Comparison of ENCODE assay signal across 9 mouse cellular contexts in the genomic region with DNA sequence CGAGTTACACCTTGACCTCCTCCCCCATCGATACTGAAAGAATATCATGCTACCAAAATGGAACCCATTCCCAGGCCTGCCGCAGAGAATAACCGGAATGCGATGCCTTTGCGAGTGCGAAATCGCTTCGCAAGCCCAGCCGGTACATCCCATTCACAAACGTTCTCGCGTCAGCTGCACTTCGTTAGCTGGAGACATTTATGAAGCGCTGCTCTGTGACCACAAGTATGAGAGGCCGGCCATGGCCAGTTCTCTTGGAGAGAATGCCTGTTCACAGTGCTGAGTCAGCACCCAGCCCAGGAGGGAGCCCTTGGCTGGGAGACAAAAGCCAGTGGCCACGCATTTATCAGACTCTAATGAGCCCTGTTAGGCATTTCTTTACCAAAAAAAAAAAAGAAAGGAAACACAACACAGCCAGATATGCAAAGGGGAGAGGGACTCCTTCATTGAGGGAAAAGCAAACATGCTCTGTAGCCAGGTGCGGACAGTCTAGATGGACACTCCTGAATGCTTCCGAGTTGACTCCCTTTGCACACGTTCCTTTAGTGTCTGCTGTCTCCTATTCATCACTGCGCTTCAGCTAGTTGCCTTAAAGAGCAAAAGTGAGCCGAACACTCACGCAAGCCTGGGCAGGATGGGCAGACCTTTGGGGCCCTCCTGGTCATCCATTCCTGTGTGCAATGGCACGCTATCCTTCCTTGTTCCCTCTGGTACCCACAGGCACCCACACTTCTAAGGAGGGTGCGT.
A peak's percentile ranks its signal among the peaks of the same experiment; 100 is the strongest.
DNase-seq lines count a peak whose midpoint lies in the region; ATAC-seq lines count a peak whose summit lies in the region.
"Had no signal": no experiment of that assay in that cellular context is flagged by ENCODE, and none has a peak within 500 bp of the region (broad histone marks: within the 10 kb centered on the region; RNA-seq: fewer than 3 reads in every experiment).

No protein-coding gene starts in this region.

- no peaks in the 10 kb centered on the region for H3K36me3 ChIP-seq in embryonic facial prominence, embryonic 13.5 days
- no peaks in the 10 kb centered on the region for H3K36me3 ChIP-seq in hindbrain, embryonic 16.5 days (ENCODE audit: control insufficient read depth, insufficient read depth, low read length)
- H3K36me3 ChIP-seq in lung, embryonic 15.5 days: no peaks in the 10 kb centered on the region
- no peaks in the 10 kb centered on the region for H3K36me3 ChIP-seq in stomach, embryonic 15.5 days
- H3K36me3 ChIP-seq: heart, embryonic 15.5 days had no signal

- peaks cover 61% of the 10 kb centered on the region for H3K4me1 ChIP-seq in embryonic facial prominence, embryonic 13.5 days
- H3K4me1 ChIP-seq in hindbrain, embryonic 16.5 days (ENCODE audit: control insufficient read depth, insufficient read depth, low read depth, low read length): peaks cover 10% of the 10 kb centered on the region
- H3K4me1 ChIP-seq in lung, embryonic 15.5 days: peaks cover 32% of the 10 kb centered on the region
- H3K4me1 ChIP-seq in stomach, embryonic 15.5 days: peaks cover 13% of the 10 kb centered on the region

- H3K4me3 ChIP-seq in embryonic facial prominence, embryonic 13.5 days: no peak overlapping the region
- H3K4me3 ChIP-seq in hindbrain, embryonic 16.5 days (ENCODE audit: low read length): no peak overlapping the region
- no peak overlapping the region for H3K4me3 ChIP-seq in lung, embryonic 15.5 days
- H3K4me3 ChIP-seq in stomach, embryonic 15.5 days (replicated peaks): no peak overlapping the region
- H3K4me3 ChIP-seq: heart, embryonic 15.5 days had no signal

- intact Hi-C loops in left cerebral cortex, postnatal 10 days (cut with DNase I): no loop called here

- peaks cover 3% of the 10 kb centered on the region; the same call in 1 of the 2 replicates for H3K27me3 ChIP-seq in embryonic facial prominence, embryonic 13.5 days
- no peaks in the 10 kb centered on the region for H3K27me3 ChIP-seq in hindbrain, embryonic 16.5 days (replicated peaks; ENCODE audit: control insufficient read depth, insufficient read depth, low read length)
- H3K27me3 ChIP-seq in lung, embryonic 15.5 days: peaks cover 9% of the 10 kb centered on the region; the same call in 1 of the 2 replicates
- no peaks in the 10 kb centered on the region for H3K27me3 ChIP-seq in stomach, embryonic 15.5 days (replicated peaks)

- H3K27ac ChIP-seq in embryonic facial prominence, embryonic 13.5 days: peak overlapping the region; percentile 51; the same call in 1 of the 2 replicates
- no peak overlapping the region for H3K27ac ChIP-seq in hindbrain, embryonic 16.5 days (ENCODE audit: low read depth, low read length)
- peak overlapping the region; percentile 57; the same call in 1 of the 2 replicates for H3K27ac ChIP-seq in lung, embryonic 15.5 days
- peak overlapping the region; percentile 16; the same call in 1 of the 2 replicates for H3K27ac ChIP-seq in stomach, embryonic 15.5 days
- H3K27ac ChIP-seq: heart, embryonic 15.5 days had no signal

- peak; percentile 13 to 57 for DNase-seq in left cerebral cortex, postnatal 10 days (ENCODE audit: extremely low spot score in 1 of 2, low spot score in 2 of 2)
- DNase-seq in left cerebral cortex, adult 18-20 months (ENCODE audit: low spot score in 2 of 2): no peak
- no peak for DNase-seq in cerebellum, adult 8-10 months
- no peak for DNase-seq in spleen, postnatal 10 days (ENCODE audit: low spot score in 2 of 2)

- ATAC-seq in embryonic facial prominence, embryonic 13.5 days (ENCODE audit: insufficient number of reproducible peaks, insufficient read depth, low FRiP score, low TSS enrichment, low read depth): no peak
- peak; percentile 59; the same call in 1 of the 2 replicates for ATAC-seq in hindbrain, embryonic 16.5 days
- peak; percentile 82 for ATAC-seq in lung, embryonic 15.5 days (ENCODE audit: borderline replicate concordance, extremely low read depth, low FRiP score, low TSS enrichment)
- peak; percentile 53; the same call in 1 of the 2 replicates for ATAC-seq in stomach, embryonic 15.5 days (ENCODE audit: insufficient read depth, low FRiP score, low read depth)

- H3K9ac ChIP-seq in embryonic facial prominence, embryonic 13.5 days: no peak overlapping the region
- no peak overlapping the region for H3K9ac ChIP-seq in hindbrain, embryonic 16.5 days (ENCODE audit: low read depth, low read length)
- H3K9ac ChIP-seq in lung, embryonic 15.5 days: no peak overlapping the region
- no peak overlapping the region for H3K9ac ChIP-seq in stomach, embryonic 15.5 days
- H3K9ac ChIP-seq: heart, embryonic 15.5 days had no signal

- H3K4me2 ChIP-seq in embryonic facial prominence, embryonic 13.5 days: peak overlapping the region; percentile 27
- H3K4me2 ChIP-seq in hindbrain, embryonic 16.5 days (ENCODE audit: low read length): peak overlapping the region; percentile 14; the same call in 1 of the 2 replicates
- H3K4me2 ChIP-seq in lung, embryonic 15.5 days: peak overlapping the region; percentile 5; the same call in 1 of the 2 replicates
- no peak overlapping the region for H3K4me2 ChIP-seq in stomach, embryonic 15.5 days
- H3K4me2 ChIP-seq: heart, embryonic 15.5 days had no signal

- WGBS in embryonic facial prominence, embryonic 13.5 days: 39% methylated on average over 25 of the region's 25 CpGs
- 38% methylated on average over 25 of the region's 25 CpGs for WGBS in hindbrain, embryonic 16.5 days
- WGBS in lung, embryonic 15.5 days: 38% methylated on average over 25 of the region's 25 CpGs
- 51% methylated on average over 25 of the region's 25 CpGs for WGBS in stomach, embryonic 15.5 days

- H3K9me3 ChIP-seq in embryonic facial prominence, embryonic 13.5 days: no peaks in the 10 kb centered on the region
- H3K9me3 ChIP-seq in hindbrain, embryonic 16.5 days (ENCODE audit: control insufficient read depth, low read length): no peaks in the 10 kb centered on the region
- H3K9me3 ChIP-seq in lung, embryonic 15.5 days: no peaks in the 10 kb centered on the region
- no peaks in the 10 kb centered on the region for H3K9me3 ChIP-seq in stomach, embryonic 15.5 days
- H3K9me3 ChIP-seq: heart, embryonic 15.5 days had no signal

Comparison
In these comparisons a context has a peak if more than half of its experiments do, and no peak if none do; other contexts are left out.
1. DNase-seq: peak in left cerebral cortex, postnatal 10 days (2 of 2); none in left cerebral cortex, adult 18-20 months (0 of 2), cerebellum, adult 8-10 months (single experiment) and spleen, postnatal 10 days (0 of 2).